Mouse (Mus musculus): ENCODE measurements around the gene Colgalt2.

- TF ChIP-seq CTCF (conservative IDR thresholded peaks at IDR 0.05; ENCODE audit: low read length), result peak; percentile 41
- no peak for TF ChIP-seq NANOG (IDR thresholded peaks at IDR 0.05; ENCODE audit: borderline replicate concordance, low read length)
- TF ChIP-seq POU5F1 (IDR thresholded peaks at IDR 0.05; ENCODE audit: borderline replicate concordance, low read length), result no peak
These were observed 125.5 kb downstream of the Colgalt2 start for GRCm38 (mm10) chr1:152524987-152525648.

Measured in E14TG2a.4 (cell line).